8 mouse cellular contexts compared by ENCODE assay signal in genomic region chr19:10297041-10297503, GRCm38 (mm10). TPM values are rescaled to one million over a fixed set of nuclear protein-coding genes. Genes with fewer than 3 reads are reported as not detected.
DNase-seq lines count a peak whose midpoint lies in the region; ATAC-seq and TF ChIP-seq lines count a peak whose summit lies in the region.

No protein-coding gene starts in this region.

- H3K27ac ChIP-seq in embryonic facial prominence, embryonic 11.5 days (replicated peaks; ENCODE audit: low read depth, low read length): no peak overlapping the region; the same call in 1 of the 2 replicates
- H3K27ac ChIP-seq in heart, embryonic 12.5 days (ENCODE audit: poor library complexity, severe bottlenecking): peak overlapping the region; percentile 59
- H3K27ac ChIP-seq in olfactory bulb, adult 2 months (ENCODE audit: insufficient read depth, low read depth, low read length): peak overlapping the region; percentile 55

- TF ChIP-seq POLR2A in olfactory bulb, adult 2 months (IDR thresholded peaks at IDR 0.05; ENCODE audit: insufficient read depth, low read depth, low read length): no peak

- peaks cover 14% of the 10 kb centered on the region for H3K4me1 ChIP-seq in embryonic facial prominence, embryonic 11.5 days (ENCODE audit: control insufficient read depth, insufficient read depth, low read length)
- H3K4me1 ChIP-seq in heart, embryonic 12.5 days (replicated peaks): peaks cover 47% of the 10 kb centered on the region
- peaks cover 64% of the 10 kb centered on the region for H3K4me1 ChIP-seq in olfactory bulb, adult 2 months (ENCODE audit: control insufficient read depth, insufficient read depth, low read length)

- H3K4me2 ChIP-seq in embryonic facial prominence, embryonic 11.5 days (ENCODE audit: low read depth, low read length): no peak overlapping the region
- peak overlapping the region; percentile 34 for H3K4me2 ChIP-seq in heart, embryonic 12.5 days

- no peak overlapping the region for H3K4me3 ChIP-seq in embryonic facial prominence, embryonic 11.5 days (ENCODE audit: low read depth, low read length)
- no peak overlapping the region for H3K4me3 ChIP-seq in heart, embryonic 12.5 days
- H3K4me3 ChIP-seq in olfactory bulb, adult 2 months (ENCODE audit: insufficient read depth, low read depth, low read length): no peak overlapping the region

- H3K9ac ChIP-seq in embryonic facial prominence, embryonic 11.5 days (replicated peaks; ENCODE audit: low read length): peak overlapping the region; percentile 18; the same call in 1 of the 2 replicates
- H3K9ac ChIP-seq in heart, embryonic 12.5 days: peak overlapping the region; percentile 5; the same call in 1 of the 2 replicates

- no peaks in the 10 kb centered on the region for H3K36me3 ChIP-seq in embryonic facial prominence, embryonic 11.5 days (replicated peaks; ENCODE audit: control insufficient read depth, insufficient read depth, low read depth, low read length)
- H3K36me3 ChIP-seq in heart, embryonic 12.5 days: no peaks in the 10 kb centered on the region

- no peaks in the 10 kb centered on the region for H3K9me3 ChIP-seq in embryonic facial prominence, embryonic 11.5 days (replicated peaks; ENCODE audit: control insufficient read depth, low read length)
- no peaks in the 10 kb centered on the region for H3K9me3 ChIP-seq in heart, embryonic 12.5 days (replicated peaks)

- no peaks in the 10 kb centered on the region for H3K27me3 ChIP-seq in embryonic facial prominence, embryonic 11.5 days (ENCODE audit: control insufficient read depth, insufficient read depth, low read length)
- peaks cover 9% of the 10 kb centered on the region for H3K27me3 ChIP-seq in heart, embryonic 12.5 days (replicated peaks)

- no peak for ATAC-seq in embryonic facial prominence, embryonic 11.5 days (replicated peaks; ENCODE audit: insufficient number of reproducible peaks, low FRiP score, low TSS enrichment, low read depth)
- ATAC-seq in heart, embryonic 12.5 days (ENCODE audit: insufficient number of reproducible peaks, low FRiP score): peak; percentile 58
- no peak for ATAC-seq in monocyte, adult 5-6 weeks (replicated peaks; ENCODE audit: insufficient number of reproducible peaks, low FRiP score, low TSS enrichment, poor library complexity, severe bottlenecking)

- DNase-seq in left cerebral cortex, adult 8-10 months (ENCODE audit: low spot score in 2 of 2): peak; percentile 28 to 41
- no peak for DNase-seq in left cerebral cortex, adult 18-20 months (ENCODE audit: low spot score in 2 of 2)
- no peak for DNase-seq in embryonic facial prominence, embryonic 11.5 days (ENCODE audit: low spot score)
- peak; percentile 51 to 54 for DNase-seq in layer of hippocampus, postnatal 36 days
- DNase-seq in T-cell, adult 2 months (ENCODE audit: low spot score): no peak

- no peak for TF ChIP-seq CTCF in olfactory bulb, adult 2 months (IDR thresholded peaks at IDR 0.05; ENCODE audit: insufficient read depth, low read depth, low read length)

- WGBS in embryonic facial prominence, embryonic 11.5 days: 27% methylated on average over 8 of the region's 8 CpGs
- 20% methylated on average over 8 of the region's 8 CpGs for WGBS in heart, embryonic 12.5 days
- 31% methylated on average over 8 of the region's 8 CpGs for WGBS in olfactory bulb, adult 2 months

RNA-seq across cellular contexts. Expression of gene Dagla, which starts 7.6 kb away (rescaled TPM):
- total RNA-seq in left cerebral cortex, adult 8-10 months (2022): 10 to 100 TPM; 72.6 to 77.7 (median 74.9) TPM
- 10 to 100 TPM; 82.5 to 83.4 TPM for total RNA-seq in left cerebral cortex, adult 18-20 months (2021)
- polyA plus RNA-seq in embryonic facial prominence, embryonic 11.5 days (2014; fragmentation: Nextera tagmentation; extraction: Ambion mirVana): 0.98 and 1.3 TPM in 2 replicates
- polyA plus RNA-seq in heart, embryonic 12.5 days (2016; fragmentation: Nextera tagmentation; extraction: Ambion mirVana): 1.3 and 1.5 TPM in 2 replicates
- total RNA-seq in layer of hippocampus, postnatal 36 days (2021): 100 to 1,000 TPM; 122 to 123 TPM
- not detected in 2 replicates for polyA plus RNA-seq in olfactory bulb, adult 2 months (2012; ENCODE audit: insufficient read depth, insufficient read length, low replicate concordance, missing spikeins)
- total RNA-seq in monocyte, adult 5-6 weeks (2017): 0.39 to 0.43 TPM in 2 of 3 replicates, not detected in the other

RNA-seq across cellular contexts. Expression of gene Myrf, which starts 56.5 kb away (rescaled TPM):
- 10 to 100 TPM; 28.7 to 33.3 (median 29.0) TPM for total RNA-seq in left cerebral cortex, adult 8-10 months (2022)
- total RNA-seq in left cerebral cortex, adult 18-20 months (2021): 10 to 100 TPM; 14.1 to 17.2 TPM
- 2.4 and 2.6 TPM in 2 replicates for polyA plus RNA-seq in embryonic facial prominence, embryonic 11.5 days (2014; fragmentation: Nextera tagmentation; extraction: Ambion mirVana)
- 16.2 and 16.5 TPM in 2 replicates for polyA plus RNA-seq in heart, embryonic 12.5 days (2016; fragmentation: Nextera tagmentation; extraction: Ambion mirVana)
- total RNA-seq in layer of hippocampus, postnatal 36 days (2021): 10 to 100 TPM; 27.5 to 30.5 TPM
- polyA plus RNA-seq in olfactory bulb, adult 2 months (2012; ENCODE audit: insufficient read depth, insufficient read length, low replicate concordance, missing spikeins): not detected in 2 replicates
- 0.10 to 2.3 TPM in 2 of 3 replicates, not detected in the other for total RNA-seq in monocyte, adult 5-6 weeks (2017)

Comparison
In these comparisons a context has a peak if more than half of its experiments do, and no peak if none do; other contexts are left out.
1. DNase-seq: peak in left cerebral cortex, adult 8-10 months (2 of 2) and layer of hippocampus, postnatal 36 days (2 of 2); none in left cerebral cortex, adult 18-20 months (0 of 2), embryonic facial prominence, embryonic 11.5 days (single experiment) and T-cell, adult 2 months (single experiment).
2. RNA of gene Dagla, which starts 7.6 kb away (total RNA-seq): 122 to 123 TPM in layer of hippocampus, postnatal 36 days, 82.5 to 83.4 TPM in left cerebral cortex, adult 18-20 months and 72.6 to 77.7 TPM in left cerebral cortex, adult 8-10 months; 0.39 to 0.43 TPM in monocyte, adult 5-6 weeks; every median in the first group is over 10 times any median in the second.